21 mouse cellular contexts compared by ENCODE assay signal in genomic region chr2:166516261-166516660, GRCm38 (mm10).
DNase-seq lines count a peak whose midpoint lies in the region; ATAC-seq and TF ChIP-seq lines count a peak whose summit lies in the region.
"Had no signal": no experiment of that assay in that cellular context is flagged by ENCODE, and none has a peak within 500 bp of the region (broad histone marks: within the 10 kb centered on the region; RNA-seq: fewer than 3 reads in every experiment).

No protein-coding gene starts in this region.

- no peak overlapping the region for H3K4me2 ChIP-seq in liver, postnatal 0 days (ENCODE audit: low read depth, low read length)
- no peak overlapping the region for H3K4me2 ChIP-seq in liver, embryonic 12.5 days
- H3K4me2 ChIP-seq: embryonic facial prominence, embryonic 15.5 days; forebrain, embryonic 13.5 days; kidney, embryonic 15.5 days; liver, embryonic 13.5 days had no signal

- no peak overlapping the region for H3K4me3 ChIP-seq in heart, adult 2 months
- H3K4me3 ChIP-seq in liver, postnatal 0 days (ENCODE audit: low read depth, low read length), result no peak overlapping the region
- H3K4me3 ChIP-seq in liver, embryonic 12.5 days, result no peak overlapping the region
- H3K4me3 ChIP-seq in embryonic facial prominence, embryonic 10.5 days, result no peak overlapping the region
- H3K4me3 ChIP-seq: embryonic facial prominence, embryonic 15.5 days; forebrain, embryonic 13.5 days; gastrocnemius, adult 2 months; kidney, embryonic 15.5 days; liver, embryonic 13.5 days had no signal

- H3K27me3 ChIP-seq in heart, adult 2 months (ENCODE audit: control insufficient read depth, insufficient read depth, low read length), result no peaks in the 10 kb centered on the region
- H3K27me3 ChIP-seq in liver, postnatal 0 days (ENCODE audit: insufficient read depth, low read length), result peaks cover 4% of the 10 kb centered on the region; the same call in 1 of the 2 replicates
- peaks cover 15% of the 10 kb centered on the region; the same call in 1 of the 2 replicates for H3K27me3 ChIP-seq in liver, embryonic 12.5 days (replicated peaks)
- peaks cover 23% of the 10 kb centered on the region for H3K27me3 ChIP-seq in embryonic facial prominence, embryonic 10.5 days (replicated peaks; ENCODE audit: low read depth, poor library complexity, severe bottlenecking)
- H3K27me3 ChIP-seq: embryonic facial prominence, embryonic 15.5 days; kidney, embryonic 15.5 days; Patski had no signal

- no peaks in the 10 kb centered on the region for H3K9me3 ChIP-seq in liver, postnatal 0 days (ENCODE audit: low read length)
- H3K9me3 ChIP-seq in liver, embryonic 12.5 days (replicated peaks), result no peaks in the 10 kb centered on the region
- H3K9me3 ChIP-seq in embryonic facial prominence, embryonic 10.5 days, result no peaks in the 10 kb centered on the region
- H3K9me3 ChIP-seq: embryonic facial prominence, embryonic 15.5 days; forebrain, embryonic 13.5 days; kidney, embryonic 15.5 days; liver, embryonic 13.5 days had no signal

- TF ChIP-seq CTCF in heart, adult 2 months (IDR thresholded peaks at IDR 0.05), result peak; percentile 32
- peak; percentile 37; the same call in 1 of the 2 replicates for TF ChIP-seq CTCF in liver, postnatal 0 days (IDR thresholded peaks at IDR 0.05; ENCODE audit: low read depth)

- H3K36me3 ChIP-seq in heart, adult 2 months (ENCODE audit: control insufficient read depth, insufficient read depth, low read length), result no peaks in the 10 kb centered on the region
- H3K36me3 ChIP-seq in liver, postnatal 0 days (replicated peaks; ENCODE audit: insufficient read depth, low read length), result no peaks in the 10 kb centered on the region
- H3K36me3 ChIP-seq in liver, embryonic 12.5 days, result no peaks in the 10 kb centered on the region
- H3K36me3 ChIP-seq in embryonic facial prominence, embryonic 10.5 days (replicated peaks), result no peaks in the 10 kb centered on the region
- H3K36me3 ChIP-seq: embryonic facial prominence, embryonic 15.5 days; kidney, embryonic 15.5 days; liver, embryonic 13.5 days had no signal

- 59% methylated on average over 1 of the region's 1 CpGs for WGBS in heart, adult 2 months
- WGBS in liver, postnatal 0 days (ENCODE audit: insufficient replicate concordance), result 52% methylated on average over 1 of the region's 1 CpGs
- WGBS in liver, embryonic 12.5 days (ENCODE audit: insufficient replicate concordance), result 32% methylated on average over 1 of the region's 1 CpGs
- WGBS in embryonic facial prominence, embryonic 10.5 days, result 79% methylated on average over 1 of the region's 1 CpGs

- no peak overlapping the region for H3K9ac ChIP-seq in heart, adult 2 months (ENCODE audit: low read depth, low read length)
- no peak overlapping the region for H3K9ac ChIP-seq in liver, postnatal 0 days (replicated peaks)
- no peak overlapping the region for H3K9ac ChIP-seq in liver, embryonic 12.5 days
- H3K9ac ChIP-seq: embryonic facial prominence, embryonic 15.5 days; forebrain, embryonic 13.5 days; kidney, embryonic 15.5 days; liver, embryonic 13.5 days had no signal

- H3K79me2 ChIP-seq in heart, adult 2 months (replicated peaks; ENCODE audit: control insufficient read depth, insufficient read depth, low read length), result no peaks in the 10 kb centered on the region

- H3K27ac ChIP-seq in heart, adult 2 months, result 0 out of 2 replicates have a peak overlapping the region, but pooled peaks have one; percentile 7
- H3K27ac ChIP-seq in liver, postnatal 0 days (ENCODE audit: low read depth), result 0 out of 2 replicates have a peak overlapping the region, but pooled peaks have one; percentile 16
- H3K27ac ChIP-seq in liver, embryonic 12.5 days, result no peak overlapping the region
- H3K27ac ChIP-seq in embryonic facial prominence, embryonic 10.5 days (replicated peaks), result peak overlapping the region; percentile 72
- H3K27ac ChIP-seq: forebrain, embryonic 13.5 days; gastrocnemius, adult 2 months; kidney, embryonic 15.5 days; liver, embryonic 13.5 days had no signal

- ATAC-seq in liver, postnatal 0 days, result no peak
- no peak for ATAC-seq in liver, embryonic 12.5 days
- ATAC-seq: activated CD4-positive, CD25-positive, alpha-beta regulatory T cell, adult 4 months; inflammation-experienced regulatory T-cells, adult 6 months; midbrain, embryonic 16.5 days; Patski had no signal

- TF ChIP-seq EP300 in heart, adult 2 months (IDR thresholded peaks at IDR 0.05; ENCODE audit: insufficient read depth, low read depth, low read length), result no peak
- no peak for TF ChIP-seq EP300 in liver, postnatal 0 days (IDR thresholded peaks at IDR 0.05; ENCODE audit: low read depth)

- intact Hi-C loops in heart, adult 2 months (cut with DNase I), result no loop called here

- TF ChIP-seq POLR2A in heart, adult 2 months (IDR thresholded peaks at IDR 0.05; ENCODE audit: insufficient read depth, low read depth, low read length), result no peak

- H3K4me1 ChIP-seq in heart, adult 2 months (ENCODE audit: control insufficient read depth, insufficient read depth, low read length), result no peaks in the 10 kb centered on the region; the same call in 1 of the 2 replicates
- H3K4me1 ChIP-seq in liver, postnatal 0 days (ENCODE audit: insufficient read depth), result 0 out of 2 replicates have a peak, but pooled peaks cover 3% of the 10 kb centered on the region
- H3K4me1 ChIP-seq in liver, embryonic 12.5 days, result no peaks in the 10 kb centered on the region
- peaks cover 51% of the 10 kb centered on the region for H3K4me1 ChIP-seq in embryonic facial prominence, embryonic 10.5 days

- DNase-seq in heart, adult 2 months, result peak in 1 of 2 experiments; percentile 40
- no peak for DNase-seq in heart, postnatal 4 days
- DNase-seq in liver, postnatal 0 days, result no peak
- peak; percentile 53 for DNase-seq in 416B (ENCODE audit: low read depth)
- no peak for DNase-seq in embryonic facial prominence, embryonic 10.5 days (ENCODE audit: low spot score)
- no peak for DNase-seq in cerebellum, postnatal 36 days
- DNase-seq in embryo, embryonic 9.5 days (ENCODE audit: extremely low spot score), result no peak
- DNase-seq: adrenal gland, postnatal 36 days; cerebellum, adult 9-10 months; gastrocnemius, adult 2 months; layer of hippocampus, postnatal 36 days; liver, embryonic 13.5 days; thymus, postnatal 36 days had no signal
